Mouse (Mus musculus) hindlimb bud, embryonic 11.5 days (tissue): ENCODE measurements around the gene Ramp1.

ENCODE experiments used
- DNase-seq: peaks from one replicate; pipeline ENCODE4 v3.0.0-alpha.2; 2012; ENCODE audit warnings: low read depth, low spot score; ENCODE audit errors: extremely low spot score

The Ramp1 gene

DNA sequence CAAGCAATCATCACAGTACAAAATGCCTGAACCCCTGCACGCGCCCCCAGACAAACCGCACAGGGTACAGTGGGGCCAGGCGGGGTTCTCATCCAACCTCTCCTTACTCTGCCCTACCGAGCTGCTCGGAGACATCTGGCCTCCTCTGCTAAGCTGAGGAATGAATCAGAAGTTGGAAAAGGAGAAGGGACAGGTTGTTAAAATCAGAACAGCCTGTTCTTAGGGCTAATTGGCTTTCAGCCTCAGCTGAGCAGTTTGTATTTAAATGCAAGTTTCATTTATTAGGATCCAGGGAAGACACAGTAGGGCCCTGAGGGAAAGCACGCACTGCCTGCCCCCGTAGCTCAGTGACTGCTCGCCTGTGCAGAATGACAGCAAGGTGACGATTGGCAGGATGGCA, 20.2 kb downstream of the Ramp1 start:
- no peak for DNase-seq

DNA sequence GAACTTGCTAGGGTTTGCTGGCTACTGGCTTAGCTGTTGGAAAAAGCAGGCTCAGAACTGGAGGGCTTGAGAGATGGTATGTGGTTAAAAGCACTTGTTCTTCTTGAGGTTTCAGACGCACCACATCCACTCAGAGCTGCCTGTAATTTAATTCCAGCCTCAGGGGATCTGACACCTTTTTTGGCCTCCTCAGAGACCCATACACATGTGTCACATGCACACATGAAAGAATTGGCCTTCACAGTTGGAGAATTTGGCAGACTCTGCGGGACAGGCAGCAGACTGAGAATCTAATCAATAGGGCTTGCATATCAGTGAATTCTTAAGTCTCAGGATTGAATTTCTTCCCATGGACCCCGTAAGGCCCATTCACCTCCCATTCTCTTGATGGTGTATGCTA, 21.5 kb downstream of the Ramp1 start:
- DNase-seq, result no peak

DNA sequence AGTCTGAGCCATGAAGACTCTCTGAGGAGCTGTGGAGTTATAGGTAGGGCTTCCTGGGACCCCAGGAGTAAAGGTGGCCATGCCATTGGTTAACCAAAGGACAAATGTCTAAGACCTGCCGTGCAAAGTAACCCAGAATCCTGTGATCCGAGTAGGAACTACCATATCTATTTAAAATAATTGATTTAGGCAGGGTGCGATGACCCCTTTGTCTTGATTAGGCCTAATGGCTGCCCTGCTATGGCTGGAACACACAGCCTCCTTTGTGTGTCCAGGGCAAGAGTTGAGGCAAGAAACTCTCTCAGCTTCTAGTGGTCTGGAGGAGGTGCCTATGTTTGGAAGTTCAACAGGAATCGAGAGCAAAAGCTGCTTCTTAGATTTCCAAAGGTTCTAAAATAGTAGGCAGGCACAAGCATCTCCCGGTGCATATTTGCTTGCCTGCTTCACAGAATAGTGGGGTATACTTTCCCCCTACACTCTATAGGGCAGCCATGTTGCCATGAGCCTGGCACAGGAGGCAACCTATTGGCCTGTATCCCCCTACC, 24.7 kb downstream of the Ramp1 start:
- no peak for DNase-seq

DNA sequence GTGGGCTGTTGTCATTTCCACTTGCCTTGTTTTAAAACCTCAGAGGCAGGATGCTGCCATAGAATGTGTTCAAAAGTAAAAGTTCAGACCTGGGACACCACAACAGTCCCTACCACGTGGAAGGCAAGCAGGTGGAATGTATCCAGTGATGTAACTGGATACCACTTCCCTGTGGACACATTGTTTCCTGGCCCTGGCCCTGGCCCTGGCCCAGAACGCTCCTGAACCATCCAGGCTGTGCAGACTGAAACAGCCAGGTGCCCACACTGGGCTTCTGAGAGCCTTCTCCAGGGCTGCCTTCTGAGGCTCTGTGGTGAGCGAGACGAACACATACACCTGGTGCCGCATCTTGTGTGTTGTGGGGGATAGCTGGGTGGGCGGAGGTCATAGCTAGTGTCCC, 26.0 kb downstream of the Ramp1 start:
- no peak for DNase-seq

DNA sequence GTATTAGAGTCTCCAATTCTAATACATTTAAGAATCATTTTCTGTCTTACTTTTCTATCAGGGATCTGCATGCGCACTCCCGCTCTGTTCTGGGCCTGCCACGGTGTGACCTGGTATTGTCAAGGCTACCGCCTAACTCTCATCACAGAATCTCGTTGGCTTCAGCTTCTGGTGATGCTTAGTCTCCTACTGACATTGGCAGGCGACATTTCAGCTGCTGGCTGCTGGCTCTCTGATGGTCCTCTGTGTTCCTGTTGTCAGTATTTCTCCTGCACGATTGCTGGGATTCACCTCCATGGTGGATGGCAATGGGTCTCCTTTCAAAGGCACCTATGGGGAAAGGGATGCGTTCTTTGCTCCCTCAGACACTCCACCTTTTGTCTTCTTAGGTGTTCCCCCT, 26.7 kb downstream of the Ramp1 start:
- no peak for DNase-seq

DNA sequence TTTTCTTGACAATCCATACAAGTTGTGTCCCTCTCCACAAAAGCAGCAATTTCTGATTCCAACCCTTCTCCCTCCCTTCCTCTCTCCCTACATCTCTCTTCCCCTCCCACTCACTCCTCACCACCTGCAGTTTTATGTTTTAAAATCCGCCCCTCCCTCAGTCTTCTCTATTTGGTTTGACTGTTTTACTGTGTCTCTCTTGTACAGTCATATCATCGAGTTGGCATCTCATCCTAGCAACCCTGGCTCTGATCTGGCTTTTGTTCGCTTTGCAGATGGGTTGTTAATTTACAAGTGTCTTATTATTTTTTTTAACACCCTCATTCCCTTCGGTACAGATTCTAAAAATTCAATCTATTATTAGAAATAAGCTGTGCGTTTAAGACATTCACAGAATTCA, 27.3 kb downstream of the Ramp1 start:
- no peak for DNase-seq

DNA sequence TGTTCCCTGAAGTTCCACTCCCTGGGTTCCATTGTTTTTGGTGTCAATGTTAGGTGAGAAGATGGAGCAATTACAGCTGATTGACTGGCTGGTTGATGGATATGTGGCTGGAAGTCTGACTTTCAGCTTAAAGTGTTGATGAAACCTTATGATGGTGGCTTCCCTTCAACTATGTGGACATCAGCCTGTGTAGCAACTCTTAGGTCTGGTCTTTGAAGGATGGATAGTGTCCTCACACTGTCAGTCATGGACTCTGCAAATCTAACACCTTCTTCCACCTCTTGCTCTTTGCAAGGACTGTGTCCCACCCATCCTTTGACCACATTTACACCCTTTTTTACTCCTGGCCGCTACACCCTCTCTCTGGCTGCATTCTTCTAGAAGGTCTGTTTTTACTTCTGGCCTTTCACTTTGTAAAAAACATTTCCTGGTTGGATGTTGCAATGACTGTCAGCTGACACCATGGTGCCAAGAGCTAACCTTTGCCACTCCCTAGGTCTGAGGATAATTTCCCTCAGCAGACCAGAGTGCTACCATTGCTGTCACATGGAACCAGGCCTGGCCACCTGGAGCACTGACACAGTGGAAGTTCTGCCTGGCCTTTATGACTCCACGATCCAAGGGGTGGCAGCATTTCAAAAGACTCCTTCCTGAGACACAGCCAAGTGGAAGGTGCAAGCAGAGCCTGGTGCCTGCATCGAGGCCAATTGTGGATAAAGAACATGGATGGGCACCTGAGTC, 27.9 kb downstream of the Ramp1 start:
- DNase-seq, result no peak

DNA sequence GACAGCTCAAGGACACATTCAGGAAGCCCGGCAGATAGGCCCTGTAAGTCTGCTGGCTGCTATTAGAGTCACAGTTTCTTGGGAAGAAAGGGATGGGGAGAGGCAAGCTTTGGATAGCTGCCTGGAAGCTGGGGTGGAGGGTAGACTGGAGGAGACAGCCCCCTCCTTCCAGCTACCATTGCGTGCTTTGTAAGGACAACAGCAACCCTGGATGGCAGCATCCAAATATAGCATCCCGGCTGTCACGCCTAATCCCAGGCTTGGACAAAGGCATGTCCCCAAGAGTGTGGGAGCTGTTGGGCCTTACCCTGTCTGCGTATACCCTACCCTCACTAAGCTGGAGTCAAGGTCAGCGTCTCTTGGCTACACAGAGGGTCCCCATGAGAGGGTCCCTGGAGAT, 29.7 kb downstream of the Ramp1 start:
- DNase-seq, result no peak

DNA sequence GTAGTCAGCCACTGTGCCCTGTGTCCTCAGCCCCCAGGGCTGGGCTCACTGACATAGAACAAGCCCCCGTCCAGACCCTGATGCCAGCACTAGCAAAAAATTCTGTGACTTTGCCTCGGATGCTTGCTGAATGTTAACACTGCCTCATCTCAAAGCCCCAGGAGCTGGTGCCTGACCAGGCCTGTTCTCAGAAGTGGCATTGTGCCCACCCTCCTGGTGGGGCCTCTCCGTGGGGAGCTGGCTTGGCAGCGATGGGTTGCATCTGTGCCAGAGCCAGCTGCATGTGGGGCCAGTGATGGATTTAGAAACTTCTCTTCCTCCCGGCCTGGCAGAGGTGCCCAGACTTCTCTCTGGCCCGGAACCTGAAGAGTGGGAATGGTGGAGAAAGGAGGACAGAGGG, 30.2 kb downstream of the Ramp1 start:
- DNase-seq, result no peak

DNA sequence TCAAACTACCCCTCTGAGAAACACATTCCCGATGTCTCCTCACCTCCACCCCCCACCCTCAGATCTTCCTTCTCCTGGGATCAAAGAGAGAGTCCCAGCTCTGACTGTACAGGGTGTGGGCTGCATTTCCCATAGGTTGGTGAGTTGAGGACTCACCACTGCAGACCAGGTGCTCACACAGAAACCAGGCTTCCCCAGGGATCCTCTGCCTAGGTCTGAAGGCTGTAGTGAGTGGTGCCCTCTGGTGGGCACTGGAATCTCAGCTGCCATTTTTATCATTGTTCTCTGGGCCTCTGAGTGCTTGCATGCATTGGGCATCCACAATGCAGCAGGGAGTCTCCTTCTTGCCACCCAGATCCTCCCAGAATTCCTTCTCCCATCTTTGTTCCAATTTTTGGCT, 31.5 kb downstream of the Ramp1 start:
- peak; percentile 33 for DNase-seq

DNA sequence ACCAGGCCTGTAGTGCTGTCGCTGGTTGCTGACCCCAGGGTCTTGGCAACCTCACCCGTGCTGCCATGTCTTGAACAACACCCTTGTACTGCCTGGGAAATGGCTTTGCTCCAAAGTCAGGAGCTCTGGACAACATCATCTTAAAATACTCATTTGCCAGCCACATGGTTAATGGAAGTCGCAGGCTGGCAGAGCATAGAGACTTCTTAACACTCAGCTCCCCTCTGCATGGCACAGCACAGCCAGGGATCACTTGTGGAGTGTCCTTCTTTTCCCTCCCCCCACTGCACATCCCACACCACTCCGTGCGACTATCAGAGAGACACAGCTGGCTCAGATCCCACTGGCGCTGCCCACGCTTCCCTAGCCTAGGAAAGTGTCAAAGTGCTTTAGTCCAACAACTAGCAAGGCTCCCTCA, 32.0 kb downstream of the Ramp1 start:
- DNase-seq, result no peak

DNA sequence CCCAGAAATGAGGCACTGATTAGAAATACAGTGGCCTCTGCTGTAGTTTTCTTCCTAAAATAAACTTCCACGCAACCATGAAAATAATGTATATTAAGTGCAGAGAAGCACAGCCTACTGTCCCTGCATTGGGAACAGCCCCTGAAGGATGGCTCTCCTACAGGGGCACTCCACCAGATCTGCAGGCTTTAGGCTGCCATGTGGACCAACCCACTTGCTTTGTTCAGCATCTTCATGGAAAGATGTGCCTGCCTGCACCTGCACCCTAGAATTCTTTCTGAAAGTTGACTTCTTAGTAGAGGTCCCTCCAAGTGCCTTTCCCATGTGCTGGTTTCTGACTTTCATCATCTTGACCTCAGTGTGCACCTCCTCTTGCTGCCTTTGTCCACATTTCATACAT, 35.6 kb downstream of the Ramp1 start:
- no peak for DNase-seq

DNA sequence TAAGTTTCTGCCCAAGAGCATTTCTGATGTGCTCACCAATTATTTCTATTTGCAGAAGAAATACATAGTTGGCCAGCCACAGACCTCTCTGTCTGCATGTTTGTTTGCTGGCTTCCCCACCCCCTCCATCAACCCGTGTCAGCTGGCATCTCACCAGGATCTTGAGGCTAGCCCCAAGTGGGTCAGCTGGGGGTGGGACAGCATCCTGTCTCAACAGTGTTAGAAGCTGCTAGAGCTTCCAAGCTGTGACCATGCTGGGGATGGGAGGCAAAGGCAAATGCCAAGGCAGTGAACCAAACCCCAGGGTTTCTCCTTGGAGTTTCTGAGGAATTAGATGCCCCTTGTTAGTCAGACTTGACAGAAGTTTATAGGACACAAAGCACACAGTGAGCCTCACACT, 36.4 kb downstream of the Ramp1 start:
- DNase-seq, result no peak

DNA sequence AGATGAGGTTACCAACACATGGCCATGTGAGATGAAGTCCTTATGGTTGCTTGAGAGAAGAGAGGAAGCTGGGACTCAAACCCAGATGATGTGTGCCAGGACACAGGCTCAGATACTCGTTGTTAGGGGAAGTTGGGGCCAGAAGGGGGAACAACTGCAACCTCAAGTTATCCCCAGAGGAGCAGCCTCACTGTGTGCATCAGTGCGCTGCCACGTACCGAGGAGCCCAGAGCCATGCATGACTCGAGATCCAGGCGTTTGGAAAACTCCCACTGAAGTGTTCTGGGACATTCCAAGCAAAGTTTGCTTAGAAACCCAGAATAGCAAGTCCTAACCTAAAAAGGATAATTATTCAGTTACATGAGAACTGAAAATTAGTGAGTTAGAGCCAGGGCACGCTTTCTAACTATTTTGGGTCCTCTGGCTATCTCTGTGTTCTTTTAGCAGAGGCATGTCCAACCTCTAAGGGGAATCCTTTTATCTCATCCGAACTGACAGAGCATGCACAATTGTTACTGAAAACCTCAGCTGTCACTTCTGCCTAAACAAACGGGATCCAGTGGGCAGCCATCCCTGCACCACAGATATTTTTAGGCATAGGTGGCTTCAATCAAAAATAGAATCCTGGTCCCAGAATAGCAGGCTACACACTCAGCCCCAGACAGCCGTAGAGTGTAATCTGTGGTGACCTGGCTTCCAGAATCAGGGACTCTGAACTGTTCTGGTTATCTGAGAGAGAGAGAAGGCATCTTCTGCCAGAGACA, 37.1 kb downstream of the Ramp1 start:
- DNase-seq, result no peak

DNA sequence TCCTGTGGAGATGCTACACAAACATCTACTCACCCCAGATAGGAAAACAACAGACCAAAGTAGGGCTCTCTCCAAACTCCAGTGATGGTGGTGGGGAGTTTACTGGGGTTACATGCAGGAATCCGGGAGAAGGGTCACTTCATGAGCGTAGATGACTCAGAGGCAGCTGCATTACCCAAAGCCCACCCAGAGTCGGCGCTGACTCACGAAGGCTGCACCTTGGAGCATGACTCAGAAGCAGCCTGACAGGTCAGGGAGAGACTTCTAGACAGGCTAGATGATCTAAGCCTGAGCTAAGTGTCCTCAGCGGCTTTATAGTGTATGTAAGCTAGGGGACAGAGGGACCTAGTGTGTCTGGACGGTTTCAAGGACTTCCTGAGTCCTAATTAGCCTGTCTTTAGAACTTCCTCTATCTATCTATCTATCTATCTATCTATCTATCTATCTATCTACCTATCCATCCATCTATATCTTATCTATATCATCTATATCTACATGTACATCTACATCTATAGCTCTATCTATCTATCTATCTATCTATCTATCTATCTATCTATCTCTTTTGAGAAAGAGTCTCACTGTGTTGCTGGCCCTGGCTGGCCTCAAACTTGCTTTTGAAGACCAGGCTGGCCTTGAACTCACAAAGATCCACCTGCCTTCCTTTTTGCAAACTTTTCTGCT, 40.2 kb downstream of the Ramp1 start:
- DNase-seq, result no peak

DNA sequence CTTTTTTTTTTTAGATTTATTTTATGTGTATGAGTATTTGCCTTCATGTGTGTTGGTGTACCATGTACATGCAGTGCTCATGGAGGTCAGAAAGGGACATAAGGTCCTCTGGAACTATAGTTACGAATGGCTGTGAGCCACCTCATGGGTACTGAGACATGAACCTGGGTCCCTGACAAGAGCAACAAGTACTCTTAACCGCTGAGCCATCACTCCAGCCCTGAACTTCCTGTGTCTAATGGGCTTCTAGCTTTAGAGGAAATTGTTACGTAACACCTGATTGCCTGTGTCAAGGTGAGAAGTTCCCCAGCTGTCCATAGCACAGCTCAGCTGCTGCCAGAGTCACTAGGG, 40.7 kb downstream of the Ramp1 start:
- no peak for DNase-seq

DNA sequence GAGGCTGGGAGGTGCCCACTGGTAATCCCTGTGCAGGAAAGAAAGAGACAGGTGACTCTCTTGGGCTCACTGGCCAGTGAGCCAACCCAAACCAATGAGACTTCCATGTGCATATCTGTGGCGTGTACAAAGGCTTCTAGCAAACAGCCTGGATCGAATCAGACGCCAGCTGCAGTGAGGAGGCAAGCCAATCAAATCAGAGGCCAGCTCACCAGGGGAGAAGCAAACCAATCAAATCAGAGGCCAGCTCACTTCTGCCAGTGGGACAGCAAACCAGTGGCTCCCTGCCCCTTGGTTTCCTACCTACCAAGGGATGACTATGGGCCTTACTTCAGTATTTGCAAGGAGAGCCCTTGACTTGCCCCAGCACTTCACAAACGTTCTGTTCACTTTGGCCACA, 46.9 kb downstream of the Ramp1 start:
- no peak for DNase-seq

DNA sequence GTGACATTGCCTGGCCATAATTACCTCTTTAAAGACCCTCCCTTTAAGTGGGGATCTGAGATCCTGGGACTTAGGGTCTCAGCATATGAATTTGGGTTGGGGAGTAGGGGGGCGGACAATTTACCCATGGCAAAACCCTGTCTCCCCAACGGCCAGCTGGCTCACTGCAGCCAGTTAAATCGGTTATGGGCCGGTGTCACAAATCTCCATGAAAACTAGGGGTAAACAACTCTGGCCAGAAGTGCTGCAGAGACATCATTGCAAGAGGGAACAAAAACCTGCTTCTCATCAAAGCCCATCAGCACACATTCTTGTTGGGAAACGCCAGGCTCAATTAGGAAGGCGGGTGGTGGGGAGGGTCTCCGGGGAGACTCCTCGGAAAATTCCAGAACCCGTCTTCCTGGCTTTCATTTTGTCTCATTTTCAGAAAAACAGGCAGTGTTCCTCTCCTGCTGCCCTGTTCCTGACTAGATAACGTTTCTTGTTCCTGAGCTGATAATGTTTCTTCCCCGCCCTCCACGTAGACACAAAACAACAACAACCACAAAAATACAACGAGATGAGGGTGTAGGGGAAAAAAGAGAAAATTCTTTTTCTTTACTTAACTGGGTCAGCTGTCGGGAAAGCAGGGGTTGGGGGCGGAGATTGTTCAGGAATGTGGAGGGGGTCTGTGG, 47.9 kb downstream of the Ramp1 start:
- DNase-seq, result no peak

DNA sequence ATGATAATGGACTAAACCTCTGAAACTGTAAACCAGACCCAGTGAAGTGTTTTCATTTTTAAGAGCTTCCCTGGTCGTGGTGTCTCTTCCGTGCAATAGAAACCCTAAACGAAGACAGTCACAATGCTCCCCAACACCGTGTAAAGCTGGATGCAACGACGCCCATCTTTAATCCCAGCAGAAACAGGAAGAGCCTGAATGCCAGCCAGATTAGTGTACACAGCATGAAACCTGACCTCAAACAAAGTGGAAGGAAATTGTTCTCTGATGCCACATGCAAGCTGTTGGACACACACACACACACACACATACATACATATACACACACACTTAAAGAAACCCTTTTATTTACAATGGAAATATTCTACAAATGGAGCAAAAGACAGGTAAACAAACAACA, 51.5 kb downstream of the Ramp1 start:
- DNase-seq, result no peak

DNA sequence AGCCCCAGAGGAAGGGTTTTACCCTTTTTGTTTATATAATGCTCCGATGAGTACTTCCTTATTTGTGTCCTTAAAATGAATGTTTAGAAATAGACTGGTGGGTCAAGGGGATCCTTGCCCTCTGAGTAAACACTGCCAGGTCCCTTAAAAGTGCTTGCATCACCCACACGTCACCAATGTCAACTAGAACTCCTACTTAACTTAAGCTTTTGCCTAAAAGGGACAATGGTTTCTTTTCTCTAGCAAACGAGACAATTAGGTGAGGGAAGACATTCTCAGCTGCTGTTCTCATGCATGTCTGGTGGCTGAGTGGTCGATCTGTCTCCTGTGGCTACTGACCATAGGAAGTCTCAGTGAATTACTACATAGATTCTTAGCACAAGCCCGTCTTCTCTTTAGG, 52.3 kb downstream of the Ramp1 start:
- DNase-seq, result no peak

DNA sequence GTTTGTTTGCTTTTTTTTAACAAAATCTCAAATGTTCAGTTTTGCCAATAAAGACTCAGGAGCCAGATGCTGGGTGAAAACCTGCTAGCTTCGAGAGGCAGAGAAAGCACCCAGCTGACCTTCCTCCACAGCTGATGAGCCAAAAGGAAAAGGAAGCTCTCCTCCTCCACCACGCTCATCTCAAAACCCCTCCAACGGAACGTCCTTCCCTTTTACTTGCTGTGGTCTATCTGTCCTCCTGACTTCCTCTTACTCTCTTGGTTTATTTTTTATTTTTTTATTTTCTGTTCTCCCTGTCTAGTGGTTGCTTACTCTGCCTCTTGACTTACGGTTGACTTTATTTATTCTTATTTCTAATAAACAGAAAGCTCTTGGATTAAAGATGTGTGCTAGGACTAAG, 55.8 kb downstream of the Ramp1 start:
- no peak for DNase-seq
